Mouse (Mus musculus): Measurements from ENCODE around the gene Olfr485. TPM values are rescaled to one million over a fixed set of nuclear protein-coding genes. Genes with fewer than 3 reads are reported as not detected.

Gene Olfr485
- polyA plus RNA-seq, 1 experiment from 2014 or later, result not detected

Other genes with a start within 250 kb of the Olfr485 start
- gene Olfr473, start 229.4 kb downstream of the Olfr485 start, polyA plus RNA-seq (2016; fragmentation: Nextera tagmentation; extraction: Ambion mirVana), result not detected in 2 replicates
- gene Olfr474, start 205.2 kb downstream of the Olfr485 start, polyA plus RNA-seq (2016; fragmentation: Nextera tagmentation; extraction: Ambion mirVana), result not detected in 2 replicates
- gene Olfr476, start 195.1 kb downstream of the Olfr485 start, polyA plus RNA-seq (2016; fragmentation: Nextera tagmentation; extraction: Ambion mirVana), result not detected in 2 replicates
- gene Olfr477, start 173.2 kb downstream of the Olfr485 start, polyA plus RNA-seq (2016; fragmentation: Nextera tagmentation; extraction: Ambion mirVana), result not detected in 2 replicates
- not detected in 2 replicates for gene Olfr478, start 125.9 kb downstream of the Olfr485 start, polyA plus RNA-seq (2016; fragmentation: Nextera tagmentation; extraction: Ambion mirVana)
- not detected in 2 replicates for gene Olfr479, start 109.2 kb downstream of the Olfr485 start, polyA plus RNA-seq (2016; fragmentation: Nextera tagmentation; extraction: Ambion mirVana)
- gene Olfr480, start 92.5 kb downstream of the Olfr485 start, polyA plus RNA-seq (2016; fragmentation: Nextera tagmentation; extraction: Ambion mirVana), result not detected in 2 replicates
- not detected in 2 replicates for gene Olfr481, start 80.0 kb downstream of the Olfr485 start, polyA plus RNA-seq (2016; fragmentation: Nextera tagmentation; extraction: Ambion mirVana)
- gene Olfr482, start 62.3 kb downstream of the Olfr485 start, polyA plus RNA-seq (2016; fragmentation: Nextera tagmentation; extraction: Ambion mirVana), result 0.06 and 0.07 TPM in 2 replicates
- not detected in 2 replicates for gene Olfr483, start 59.0 kb downstream of the Olfr485 start, polyA plus RNA-seq (2016; fragmentation: Nextera tagmentation; extraction: Ambion mirVana)
- gene Olfr484, start 32.4 kb downstream of the Olfr485 start, polyA plus RNA-seq (2016; fragmentation: Nextera tagmentation; extraction: Ambion mirVana), result not detected in 2 replicates
- not detected in 2 replicates for gene Olfr486, start 12.9 kb upstream of the Olfr485 start, polyA plus RNA-seq (2016; fragmentation: Nextera tagmentation; extraction: Ambion mirVana)
- gene Olfr487, start 54.8 kb upstream of the Olfr485 start, polyA plus RNA-seq (2016; fragmentation: Nextera tagmentation; extraction: Ambion mirVana), result not detected in 2 replicates
- gene Olfr488, start 98.5 kb upstream of the Olfr485 start, polyA plus RNA-seq (2016; fragmentation: Nextera tagmentation; extraction: Ambion mirVana), result not detected in 2 replicates
- not detected in 2 replicates for gene Olfr490, start 129.1 kb upstream of the Olfr485 start, polyA plus RNA-seq (2016; fragmentation: Nextera tagmentation; extraction: Ambion mirVana)
- not detected in 2 replicates for gene Olfr491, start 153.6 kb upstream of the Olfr485 start, polyA plus RNA-seq (2016; fragmentation: Nextera tagmentation; extraction: Ambion mirVana)
- not detected in 2 replicates for gene Olfr492, start 163.8 kb upstream of the Olfr485 start, polyA plus RNA-seq (2016; fragmentation: Nextera tagmentation; extraction: Ambion mirVana)
- gene Olfr493, start 187.1 kb upstream of the Olfr485 start, polyA plus RNA-seq (2016; fragmentation: Nextera tagmentation; extraction: Ambion mirVana), result not detected in 2 replicates
- not detected in 2 replicates for gene Olfr494, start 205.5 kb upstream of the Olfr485 start, polyA plus RNA-seq (2016; fragmentation: Nextera tagmentation; extraction: Ambion mirVana)
- gene Olfr495, start 233.3 kb upstream of the Olfr485 start, polyA plus RNA-seq (2016; fragmentation: Nextera tagmentation; extraction: Ambion mirVana), result not detected in 2 replicates

All from liver, embryonic 12.5 days (tissue).